Mouse (Mus musculus): Measurements from ENCODE around the gene Msi2. TPM values are rescaled to one million over a fixed set of nuclear protein-coding genes. Genes with fewer than 3 reads are reported as not detected.

The Msi2 gene
- total and polyA plus RNA-seq, 2 experiments from 2014 or later, result 22.1 to 94.6 TPM

DNA sequence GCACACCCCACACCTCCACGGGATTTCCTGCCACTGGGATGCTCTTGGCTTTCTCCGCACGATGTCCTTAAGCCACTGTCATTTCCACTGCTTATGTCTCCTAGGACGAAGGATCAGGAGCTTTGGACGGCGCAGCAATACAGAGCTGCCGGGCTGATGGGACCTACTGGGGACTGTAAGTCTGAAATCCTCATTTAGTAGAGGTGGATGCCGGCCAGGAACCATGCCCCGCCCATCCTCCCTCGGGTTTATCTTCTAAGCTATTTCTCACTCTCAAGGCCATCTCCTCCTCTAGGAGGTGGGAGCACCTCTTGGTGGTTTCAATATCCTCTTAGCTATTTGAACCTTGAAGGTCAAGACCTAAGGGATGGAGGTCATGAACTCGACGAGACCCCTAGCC lies 362.3 kb downstream of the Msi2 start:
- DNase-seq (ENCODE audit: low spot score) (no peak), ATAC-seq (ENCODE audit: insufficient read depth, low read depth) (no peak)
- Histone ChIP-seq H3K27me3 (ENCODE audit: control insufficient read depth, insufficient read depth, low read length) (no peaks in the 10 kb centered on the region), H3K4me3 (ENCODE audit: low read depth, low read length) (no peak overlapping the region), H3K9ac (replicated peaks; ENCODE audit: low read depth, low read length) (no peak overlapping the region), H3K9me3 (replicated peaks; ENCODE audit: control insufficient read depth, low read length) (no peaks in the 10 kb centered on the region), H3K36me3 (replicated peaks; ENCODE audit: control insufficient read depth, insufficient read depth, low read length) (0 out of 2 replicates have a peak, but pooled peaks cover 9% of the 10 kb centered on the region), H3K4me1 (ENCODE audit: control insufficient read depth, insufficient read depth) (peaks cover 59% of the 10 kb centered on the region), H3K4me2 (ENCODE audit: low read depth, low read length) (no peak overlapping the region), H3K27ac (ENCODE audit: low read depth) (peak overlapping the region; percentile 56; the same call in 1 of the 2 replicates)
- TF ChIP-seq CTCF (IDR thresholded peaks at IDR 0.05; ENCODE audit: low read depth) (no peak), EP300 (IDR thresholded peaks at IDR 0.05; ENCODE audit: low read depth) (no peak)
- 42% methylated on average over 12 of the region's 12 CpGs for WGBS

DNA sequence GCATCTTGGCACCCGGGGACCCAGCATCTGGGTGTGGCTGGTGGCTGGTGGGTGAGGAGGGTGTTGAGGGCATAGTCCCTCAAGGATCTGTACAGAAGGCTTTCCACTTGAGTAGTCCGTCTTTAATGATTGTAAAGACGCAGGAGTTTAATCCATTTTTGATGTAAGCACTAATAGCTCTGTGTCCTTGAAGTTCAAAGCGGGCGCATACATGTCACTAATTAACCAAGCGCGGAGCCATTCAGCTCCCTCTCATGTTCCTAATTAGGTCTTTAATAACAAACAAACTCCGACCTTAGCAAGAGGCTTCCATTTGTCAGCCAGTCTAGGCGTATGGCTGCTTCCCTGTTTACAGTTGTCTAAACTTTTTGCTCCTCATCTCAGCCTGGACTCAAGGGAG lies 363.5 kb downstream of the Msi2 start:
- Histone ChIP-seq H3K4me2 (ENCODE audit: low read depth, low read length) (no peak overlapping the region), H3K4me3 (ENCODE audit: low read depth, low read length) (no peak overlapping the region), H3K4me1 (ENCODE audit: control insufficient read depth, insufficient read depth) (peaks cover 50% of the 10 kb centered on the region), H3K9ac (replicated peaks; ENCODE audit: low read depth, low read length) (no peak overlapping the region), H3K27me3 (ENCODE audit: control insufficient read depth, insufficient read depth, low read length) (no peaks in the 10 kb centered on the region), H3K9me3 (replicated peaks; ENCODE audit: control insufficient read depth, low read length) (no peaks in the 10 kb centered on the region), H3K36me3 (replicated peaks; ENCODE audit: control insufficient read depth, insufficient read depth, low read length) (0 out of 2 replicates have a peak, but pooled peaks cover 4% of the 10 kb centered on the region), H3K27ac (ENCODE audit: low read depth) (no peak overlapping the region)
- ATAC-seq (ENCODE audit: insufficient read depth, low read depth) (no peak), DNase-seq (ENCODE audit: low spot score) (no peak)
- no peak for TF ChIP-seq CTCF (IDR thresholded peaks at IDR 0.05; ENCODE audit: low read depth)
- no peak for TF ChIP-seq EP300 (IDR thresholded peaks at IDR 0.05; ENCODE audit: low read depth)
- WGBS, result 95% methylated on average over 9 of the region's 9 CpGs

DNA sequence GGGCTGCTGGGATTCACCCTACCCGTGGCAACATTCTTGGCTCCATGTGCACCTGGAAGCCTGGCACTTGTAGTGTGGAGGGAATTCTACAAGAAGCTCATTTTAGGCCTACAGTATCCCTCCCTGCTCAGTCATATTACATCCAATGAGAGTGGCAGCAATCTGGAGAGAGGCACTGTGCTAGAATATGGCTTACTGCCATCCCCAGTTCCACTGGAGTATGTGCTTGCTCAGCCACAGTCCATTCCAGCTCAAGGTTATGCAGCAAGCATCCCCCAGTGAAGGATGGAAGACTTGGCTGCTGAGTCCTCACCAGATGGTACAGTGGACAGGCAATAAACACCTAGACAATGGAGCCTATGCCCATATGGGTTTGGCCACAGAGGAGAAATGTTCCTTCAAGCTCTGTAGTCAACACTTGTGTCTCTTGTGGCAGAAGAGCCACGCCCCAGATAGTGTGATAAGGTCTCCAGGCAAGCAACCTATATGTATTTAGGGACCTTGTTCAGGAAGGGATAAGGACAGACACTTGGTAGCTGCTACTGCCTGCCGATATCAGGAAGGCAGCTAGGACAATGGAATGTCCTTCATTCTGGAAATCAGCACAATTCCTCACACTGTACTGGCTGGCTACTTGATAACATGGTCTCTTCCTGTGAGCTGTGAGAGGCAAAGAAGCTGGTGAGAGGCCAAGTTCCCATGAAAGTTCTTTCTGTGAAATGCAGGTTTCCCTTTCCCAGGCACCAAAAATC lies 366.4 kb downstream of the Msi2 start:
- Histone ChIP-seq H3K27me3 (ENCODE audit: control insufficient read depth, insufficient read depth, low read length) (no peaks in the 10 kb centered on the region), H3K36me3 (replicated peaks; ENCODE audit: control insufficient read depth, insufficient read depth, low read length) (0 out of 2 replicates have a peak, but pooled peaks cover 19% of the 10 kb centered on the region), H3K27ac (ENCODE audit: low read depth) (peak overlapping the region; percentile 22; the same call in 1 of the 2 replicates), H3K9me3 (replicated peaks; ENCODE audit: control insufficient read depth, low read length) (no peaks in the 10 kb centered on the region), H3K4me2 (ENCODE audit: low read depth, low read length) (no peak overlapping the region), H3K4me1 (ENCODE audit: control insufficient read depth, insufficient read depth) (peaks cover 27% of the 10 kb centered on the region), H3K4me3 (ENCODE audit: low read depth, low read length) (no peak overlapping the region), H3K9ac (replicated peaks; ENCODE audit: low read depth, low read length) (no peak overlapping the region)
- peak; percentile 64 for ATAC-seq (ENCODE audit: insufficient read depth, low read depth)
- peak; percentile 49 for DNase-seq (ENCODE audit: low spot score)
- TF ChIP-seq CTCF (IDR thresholded peaks at IDR 0.05; ENCODE audit: low read depth) (no peak), EP300 (IDR thresholded peaks at IDR 0.05; ENCODE audit: low read depth) (no peak)
- 24% methylated on average over 3 of the region's 3 CpGs for WGBS

DNA sequence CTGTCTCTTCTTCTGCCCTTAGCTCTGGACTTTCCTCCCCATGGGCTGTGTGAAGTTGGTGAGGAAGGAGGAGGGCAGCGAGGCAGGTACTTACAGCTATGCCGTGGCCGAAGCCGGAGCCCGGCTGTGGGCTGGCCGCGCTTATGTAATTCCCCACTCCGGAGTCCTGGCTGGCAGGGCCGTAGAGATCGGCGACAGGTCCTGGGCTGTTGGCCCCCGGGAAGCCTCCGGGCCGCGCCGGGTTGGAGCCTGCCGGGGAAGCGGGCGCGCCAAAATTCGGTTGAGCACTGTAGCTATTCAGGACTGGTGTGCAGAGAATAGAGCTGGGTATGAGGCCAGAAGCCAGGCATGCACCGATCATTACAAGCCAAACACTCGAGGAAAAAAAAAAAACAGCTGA lies 369.6 kb downstream of the Msi2 start:
- DNase-seq (ENCODE audit: low spot score) (no peak), ATAC-seq (ENCODE audit: insufficient read depth, low read depth) (no peak)
- no peaks in the 10 kb centered on the region for H3K27me3 ChIP-seq (ENCODE audit: control insufficient read depth, insufficient read depth, low read length)
- H3K9ac ChIP-seq (replicated peaks; ENCODE audit: low read depth, low read length), result no peak overlapping the region
- H3K9me3 ChIP-seq (replicated peaks; ENCODE audit: control insufficient read depth, low read length), result no peaks in the 10 kb centered on the region
- WGBS, result 84% methylated on average over 23 of the region's 23 CpGs
- H3K4me3 ChIP-seq (ENCODE audit: low read depth, low read length), result no peak overlapping the region
- no peak overlapping the region for H3K27ac ChIP-seq (ENCODE audit: low read depth)
- peaks cover 20% of the 10 kb centered on the region; the same call in 1 of the 2 replicates for H3K36me3 ChIP-seq (replicated peaks; ENCODE audit: control insufficient read depth, insufficient read depth, low read length)
- H3K4me1 ChIP-seq (ENCODE audit: control insufficient read depth, insufficient read depth), result peaks cover 14% of the 10 kb centered on the region
- TF ChIP-seq EP300 (IDR thresholded peaks at IDR 0.05; ENCODE audit: low read depth) (no peak), CTCF (IDR thresholded peaks at IDR 0.05; ENCODE audit: low read depth) (no peak)
- H3K4me2 ChIP-seq (ENCODE audit: low read depth, low read length), result no peak overlapping the region

DNA sequence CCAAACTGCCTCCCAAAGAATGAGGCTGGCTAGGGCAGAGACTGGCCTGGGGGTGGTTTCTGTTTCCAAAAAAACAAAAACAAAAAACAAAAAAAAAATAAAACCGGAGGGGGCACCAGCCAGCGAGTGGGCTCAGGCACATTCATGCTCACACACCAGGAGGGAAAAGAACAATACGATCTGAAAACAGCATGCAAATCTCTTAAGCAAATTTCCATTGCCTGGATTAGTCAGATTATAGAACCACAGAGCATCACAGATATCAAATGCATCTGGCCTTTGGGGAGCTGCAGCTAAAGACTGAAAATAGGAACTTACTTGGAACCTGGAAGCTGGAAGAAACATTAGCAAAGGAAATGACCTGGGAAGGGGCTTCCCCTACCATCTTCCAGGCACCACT lies 370.3 kb downstream of the Msi2 start:
- peaks cover 14% of the 10 kb centered on the region for H3K4me1 ChIP-seq (ENCODE audit: control insufficient read depth, insufficient read depth)
- no peak overlapping the region for H3K27ac ChIP-seq (ENCODE audit: low read depth)
- H3K36me3 ChIP-seq (replicated peaks; ENCODE audit: control insufficient read depth, insufficient read depth, low read length), result peaks cover 20% of the 10 kb centered on the region; the same call in 1 of the 2 replicates
- ATAC-seq (ENCODE audit: insufficient read depth, low read depth) (no peak), DNase-seq (ENCODE audit: low spot score) (no peak)
- TF ChIP-seq CTCF (IDR thresholded peaks at IDR 0.05; ENCODE audit: low read depth), result no peak
- no peak for TF ChIP-seq EP300 (IDR thresholded peaks at IDR 0.05; ENCODE audit: low read depth)
- no peaks in the 10 kb centered on the region for H3K9me3 ChIP-seq (replicated peaks; ENCODE audit: control insufficient read depth, low read length)
- no peak overlapping the region for H3K4me2 ChIP-seq (ENCODE audit: low read depth, low read length)
- H3K4me3 ChIP-seq (ENCODE audit: low read depth, low read length), result no peak overlapping the region
- no peak overlapping the region for H3K9ac ChIP-seq (replicated peaks; ENCODE audit: low read depth, low read length)
- H3K27me3 ChIP-seq (ENCODE audit: control insufficient read depth, insufficient read depth, low read length), result no peaks in the 10 kb centered on the region
- 88% methylated on average over 3 of the region's 3 CpGs for WGBS
